Mouse (Mus musculus): ENCODE results near the gene Prr15. TPM values are rescaled to one million over a fixed set of nuclear protein-coding genes. Genes with fewer than 3 reads are reported as not detected.
A peak's percentile ranks its signal among the peaks of the same experiment; 100 is the strongest.

Prr15 gene
- 2.4 and 2.6 TPM in 2 replicates for polyA plus RNA-seq (2014; fragmentation: Nextera tagmentation; extraction: Ambion mirVana)

- WGBS = 68% methylated on average over 3 of the region's 3 CpGs
- ATAC-seq (replicated peaks; ENCODE audit: insufficient number of reproducible peaks, low FRiP score, low TSS enrichment, low read depth) = no peak
- Histone ChIP-seq H3K9me3 (replicated peaks; ENCODE audit: control insufficient read depth, low read length) (no peaks in the 10 kb centered on the region), H3K4me3 (ENCODE audit: low read depth, low read length) (peak within 1 kb of the TSS; percentile 49), H3K9ac (replicated peaks; ENCODE audit: low read length) (no peak within 1 kb of the TSS), H3K27ac (replicated peaks; ENCODE audit: low read depth, low read length) (no peak within 1 kb of the TSS), H3K4me1 (ENCODE audit: control insufficient read depth, insufficient read depth, low read length) (peaks cover 7% of the 10 kb centered on the region), H3K27me3 (ENCODE audit: control insufficient read depth, insufficient read depth, low read length) (peaks cover 28% of the 10 kb centered on the region), H3K4me2 (ENCODE audit: low read depth, low read length) (peak within 1 kb of the TSS; percentile 92), H3K36me3 (replicated peaks; ENCODE audit: control insufficient read depth, insufficient read depth, low read depth, low read length) (no peaks in the 10 kb centered on the region)
- DNase-seq (ENCODE audit: low spot score) = no peak
Observed at GRCm38 (mm10) chr6:54325246-54325885, at the start of gene Prr15. TSS of gene Prr15 (plus strand) at chr6:54325835.

GRCm38 (mm10) chr6:54277234-54277633, 48.4 kb upstream of the Prr15 start:
- no peak for DNase-seq (ENCODE audit: low spot score)

GRCm38 (mm10) chr6:54277828-54278227, 47.8 kb upstream of the Prr15 start:
- whole genome bisulfite sequencing = 23% methylated on average over 5 of the region's 5 CpGs
- Histone ChIP-seq H3K9me3 (replicated peaks; ENCODE audit: control insufficient read depth, low read length) (no peaks in the 10 kb centered on the region), H3K4me1 (ENCODE audit: control insufficient read depth, insufficient read depth, low read length) (peaks cover 13% of the 10 kb centered on the region), H3K27ac (replicated peaks; ENCODE audit: low read depth, low read length) (no peak overlapping the region), H3K27me3 (ENCODE audit: control insufficient read depth, insufficient read depth, low read length) (no peaks in the 10 kb centered on the region), H3K9ac (replicated peaks; ENCODE audit: low read length) (no peak overlapping the region), H3K4me3 (ENCODE audit: low read depth, low read length) (no peak overlapping the region), H3K4me2 (ENCODE audit: low read depth, low read length) (no peak overlapping the region), H3K36me3 (replicated peaks; ENCODE audit: control insufficient read depth, insufficient read depth, low read depth, low read length) (no peaks in the 10 kb centered on the region)
- DNase-seq (ENCODE audit: low spot score) (no peak), ATAC-seq (replicated peaks; ENCODE audit: insufficient number of reproducible peaks, low FRiP score, low TSS enrichment, low read depth) (peak; percentile 70; the same call in 1 of the 2 replicates)

More at GRCm38 (mm10) chr6:54277234-54277633, 48.4 kb upstream of the Prr15 start:
- H3K27me3 ChIP-seq (ENCODE audit: control insufficient read depth, insufficient read depth, low read length) = no peaks in the 10 kb centered on the region
- no peak for ATAC-seq (replicated peaks; ENCODE audit: insufficient number of reproducible peaks, low FRiP score, low TSS enrichment, low read depth)
- no peak overlapping the region for H3K4me2 ChIP-seq (ENCODE audit: low read depth, low read length)
- no peak overlapping the region for H3K27ac ChIP-seq (replicated peaks; ENCODE audit: low read depth, low read length)
- WGBS = 78% methylated on average over 4 of the region's 4 CpGs
- no peaks in the 10 kb centered on the region for H3K36me3 ChIP-seq (replicated peaks; ENCODE audit: control insufficient read depth, insufficient read depth, low read depth, low read length)
- H3K4me3 ChIP-seq (ENCODE audit: low read depth, low read length) = no peak overlapping the region
- peaks cover 16% of the 10 kb centered on the region for H3K4me1 ChIP-seq (ENCODE audit: control insufficient read depth, insufficient read depth, low read length)
- H3K9me3 ChIP-seq (replicated peaks; ENCODE audit: control insufficient read depth, low read length) = no peaks in the 10 kb centered on the region
- no peak overlapping the region for H3K9ac ChIP-seq (replicated peaks; ENCODE audit: low read length)

- Histone ChIP-seq H3K27ac (replicated peaks; ENCODE audit: low read depth, low read length) (no peak overlapping the region), H3K36me3 (replicated peaks; ENCODE audit: control insufficient read depth, insufficient read depth, low read depth, low read length) (no peaks in the 10 kb centered on the region), H3K4me3 (ENCODE audit: low read depth, low read length) (no peak overlapping the region), H3K9ac (replicated peaks; ENCODE audit: low read length) (no peak overlapping the region), H3K27me3 (ENCODE audit: control insufficient read depth, insufficient read depth, low read length) (no peaks in the 10 kb centered on the region), H3K4me1 (ENCODE audit: control insufficient read depth, insufficient read depth, low read length) (peaks cover 6% of the 10 kb centered on the region), H3K9me3 (replicated peaks; ENCODE audit: control insufficient read depth, low read length) (no peaks in the 10 kb centered on the region), H3K4me2 (ENCODE audit: low read depth, low read length) (no peak overlapping the region)
- DNase-seq (ENCODE audit: low spot score) (no peak), ATAC-seq (replicated peaks; ENCODE audit: insufficient number of reproducible peaks, low FRiP score, low TSS enrichment, low read depth) (no peak)
- 69% methylated on average over 2 of the region's 2 CpGs for WGBS
Observed at GRCm38 (mm10) chr6:54278613-54279012, 47.0 kb upstream of the Prr15 start.

- no peak overlapping the region for H3K9ac ChIP-seq (replicated peaks; ENCODE audit: low read length)
- H3K27me3 ChIP-seq (ENCODE audit: control insufficient read depth, insufficient read depth, low read length) = no peaks in the 10 kb centered on the region
- WGBS = 49% methylated on average over 11 of the region's 11 CpGs
- H3K4me2 ChIP-seq (ENCODE audit: low read depth, low read length) = no peak overlapping the region
- H3K9me3 ChIP-seq (replicated peaks; ENCODE audit: control insufficient read depth, low read length) = no peaks in the 10 kb centered on the region
- peak; percentile 52 for DNase-seq (ENCODE audit: low spot score)
- H3K4me1 ChIP-seq (ENCODE audit: control insufficient read depth, insufficient read depth, low read length) = peaks cover 6% of the 10 kb centered on the region
- H3K4me3 ChIP-seq (ENCODE audit: low read depth, low read length) = no peak overlapping the region
- H3K36me3 ChIP-seq (replicated peaks; ENCODE audit: control insufficient read depth, insufficient read depth, low read depth, low read length) = no peaks in the 10 kb centered on the region
- ATAC-seq (replicated peaks; ENCODE audit: insufficient number of reproducible peaks, low FRiP score, low TSS enrichment, low read depth) = no peak
- H3K27ac ChIP-seq (replicated peaks; ENCODE audit: low read depth, low read length) = no peak overlapping the region
Observed at GRCm38 (mm10) chr6:54279391-54279790, 46.2 kb upstream of the Prr15 start.

GRCm38 (mm10) chr6:54280248-54280647, 45.4 kb upstream of the Prr15 start:
- peaks cover 6% of the 10 kb centered on the region for H3K4me1 ChIP-seq (ENCODE audit: control insufficient read depth, insufficient read depth, low read length)
- no peaks in the 10 kb centered on the region for H3K36me3 ChIP-seq (replicated peaks; ENCODE audit: control insufficient read depth, insufficient read depth, low read depth, low read length)
- H3K27me3 ChIP-seq (ENCODE audit: control insufficient read depth, insufficient read depth, low read length) = no peaks in the 10 kb centered on the region
- no peak for DNase-seq (ENCODE audit: low spot score)
- H3K27ac ChIP-seq (replicated peaks; ENCODE audit: low read depth, low read length) = no peak overlapping the region
- H3K4me3 ChIP-seq (ENCODE audit: low read depth, low read length) = no peak overlapping the region
- no peak for ATAC-seq (replicated peaks; ENCODE audit: insufficient number of reproducible peaks, low FRiP score, low TSS enrichment, low read depth)
- WGBS = 91% methylated on average over 6 of the region's 6 CpGs
- no peaks in the 10 kb centered on the region for H3K9me3 ChIP-seq (replicated peaks; ENCODE audit: control insufficient read depth, low read length)
- H3K9ac ChIP-seq (replicated peaks; ENCODE audit: low read length) = no peak overlapping the region
- H3K4me2 ChIP-seq (ENCODE audit: low read depth, low read length) = no peak overlapping the region

- no peak overlapping the region for H3K9ac ChIP-seq (replicated peaks; ENCODE audit: low read length)
- ATAC-seq (replicated peaks; ENCODE audit: insufficient number of reproducible peaks, low FRiP score, low TSS enrichment, low read depth) (no peak), DNase-seq (ENCODE audit: low spot score) (no peak)
- no peak overlapping the region for H3K4me3 ChIP-seq (ENCODE audit: low read depth, low read length)
- H3K36me3 ChIP-seq (replicated peaks; ENCODE audit: control insufficient read depth, insufficient read depth, low read depth, low read length) = no peaks in the 10 kb centered on the region
- WGBS = 34% methylated on average over 1 of the region's 1 CpGs
- H3K4me2 ChIP-seq (ENCODE audit: low read depth, low read length) = no peak overlapping the region
- no peak overlapping the region for H3K27ac ChIP-seq (replicated peaks; ENCODE audit: low read depth, low read length)
- H3K9me3 ChIP-seq (replicated peaks; ENCODE audit: control insufficient read depth, low read length) = no peaks in the 10 kb centered on the region
- peaks cover under 1% of the 10 kb centered on the region; the same call in 1 of the 2 replicates for H3K4me1 ChIP-seq (ENCODE audit: control insufficient read depth, insufficient read depth, low read length)
- no peaks in the 10 kb centered on the region for H3K27me3 ChIP-seq (ENCODE audit: control insufficient read depth, insufficient read depth, low read length)
Observed at GRCm38 (mm10) chr6:54283299-54283698, 42.3 kb upstream of the Prr15 start.

- no peak overlapping the region for H3K4me3 ChIP-seq (ENCODE audit: low read depth, low read length)
- no peak overlapping the region for H3K4me2 ChIP-seq (ENCODE audit: low read depth, low read length)
- H3K9ac ChIP-seq (replicated peaks; ENCODE audit: low read length) = no peak overlapping the region
- no peaks in the 10 kb centered on the region for H3K27me3 ChIP-seq (ENCODE audit: control insufficient read depth, insufficient read depth, low read length)
- no peak overlapping the region for H3K27ac ChIP-seq (replicated peaks; ENCODE audit: low read depth, low read length)
- ATAC-seq (replicated peaks; ENCODE audit: insufficient number of reproducible peaks, low FRiP score, low TSS enrichment, low read depth) = no peak
- H3K9me3 ChIP-seq (replicated peaks; ENCODE audit: control insufficient read depth, low read length) = no peaks in the 10 kb centered on the region
- DNase-seq (ENCODE audit: low spot score) = no peak
- no peaks in the 10 kb centered on the region for H3K4me1 ChIP-seq (ENCODE audit: control insufficient read depth, insufficient read depth, low read length)
- no peaks in the 10 kb centered on the region for H3K36me3 ChIP-seq (replicated peaks; ENCODE audit: control insufficient read depth, insufficient read depth, low read depth, low read length)
- WGBS = 93% methylated on average over 12 of the region's 12 CpGs
Observed at GRCm38 (mm10) chr6:54284167-54284711, 41.4 kb upstream of the Prr15 start.
